Comparison of ENCODE assay signal across 32 mouse cellular contexts in genomic region chr5:45957766-45958165, GRCm38 (mm10).
DNase-seq lines count a peak whose midpoint lies in the region; ATAC-seq and TF ChIP-seq lines count a peak whose summit lies in the region.
"Had no signal": no experiment of that assay in that cellular context is flagged by ENCODE, and none has a peak within 500 bp of the region (broad histone marks: within the 10 kb centered on the region; RNA-seq: fewer than 3 reads in every experiment).

No protein-coding gene starts in this region.

- H3K4me2 ChIP-seq in kidney, embryonic 14.5 days (replicated peaks; ENCODE audit: low read depth, low read length), result no peak overlapping the region
- H3K4me2 ChIP-seq: forebrain, embryonic 15.5 days; heart, embryonic 11.5 days; hindbrain, embryonic 12.5 days; intestine, embryonic 15.5 days; limb, embryonic 15.5 days; liver, embryonic 13.5 days; midbrain, embryonic 12.5 days had no signal

- H3K9me3 ChIP-seq in kidney, embryonic 14.5 days (ENCODE audit: control insufficient read depth, low read length), result no peaks in the 10 kb centered on the region
- H3K9me3 ChIP-seq: forebrain, embryonic 15.5 days; hindbrain, embryonic 12.5 days; intestine, embryonic 15.5 days; limb, embryonic 10.5 days; limb, embryonic 15.5 days; liver, embryonic 13.5 days; megakaryocyte, embryonic 14.5 days; midbrain, embryonic 12.5 days had no signal

- WGBS in kidney, embryonic 14.5 days, result 89% methylated on average over 2 of the region's 2 CpGs

- intact Hi-C loops in left cerebral cortex, postnatal 25 days (cut with DNase I), result no loop called here
- intact Hi-C loops in left cerebral cortex, postnatal 4 days (cut with DNase I), result no loop called here

- H3K36me3 ChIP-seq in kidney, embryonic 14.5 days (ENCODE audit: control insufficient read depth, insufficient read depth, low read length), result no peaks in the 10 kb centered on the region
- H3K36me3 ChIP-seq: forebrain, embryonic 15.5 days; hindbrain, embryonic 12.5 days; intestine, embryonic 15.5 days; limb, embryonic 10.5 days; limb, embryonic 15.5 days; liver, embryonic 13.5 days; midbrain, embryonic 12.5 days had no signal

- no peak for ATAC-seq in monocyte, adult 5-6 weeks (replicated peaks; ENCODE audit: insufficient number of reproducible peaks, low FRiP score, low TSS enrichment, poor library complexity, severe bottlenecking)
- no peak for ATAC-seq in kidney, embryonic 14.5 days (ENCODE audit: low FRiP score, low TSS enrichment)
- ATAC-seq: forebrain, embryonic 15.5 days; hindbrain, postnatal 0 days; intestine, embryonic 15.5 days; lung, postnatal 0 days had no signal

- DNase-seq in left cerebral cortex, postnatal 25 days (ENCODE audit: low spot score in 2 of 2), result peak; percentile 7 to 8
- no peak for DNase-seq in left cerebral cortex, postnatal 4 days
- DNase-seq in brain, embryonic 14.5 days (ENCODE audit: low read depth), result peak; percentile 8
- peak; percentile 25 for DNase-seq in layer of hippocampus, adult 9-10 months (ENCODE audit: low spot score)
- DNase-seq: adrenal gland, adult 8-10 months; B cell, adult 2 months; cerebellum, adult 11 months; cerebellum, adult 9-10 months; cerebellum, postnatal 36 days; gastrocnemius, postnatal 14 days; heart, adult 18-20 months; heart, postnatal 36 days; kidney, adult 2 months; kidney, postnatal 4 days; liver, embryonic 13.5 days; lung, adult 18-20 months; lung, postnatal 4 days; thymus, adult 2 months had no signal

- no peak for TF ChIP-seq CTCF in brain, embryonic 14.5 days (IDR thresholded peaks at IDR 0.05; ENCODE audit: borderline replicate concordance, extremely low read depth, insufficient read depth, insufficient read length)

- no peaks in the 10 kb centered on the region for H3K27me3 ChIP-seq in kidney, embryonic 14.5 days (ENCODE audit: control insufficient read depth, insufficient read depth, low read length)
- H3K27me3 ChIP-seq: forebrain, embryonic 15.5 days; hindbrain, embryonic 12.5 days; intestine, embryonic 15.5 days; limb, embryonic 15.5 days; liver, embryonic 13.5 days; megakaryocyte, embryonic 14.5 days; midbrain, embryonic 12.5 days had no signal

- H3K4me3 ChIP-seq in kidney, embryonic 14.5 days (ENCODE audit: low read length), result no peak overlapping the region
- H3K4me3 ChIP-seq: forebrain, embryonic 15.5 days; hindbrain, embryonic 12.5 days; intestine, embryonic 15.5 days; limb, embryonic 10.5 days; limb, embryonic 15.5 days; liver, embryonic 13.5 days; megakaryocyte, embryonic 14.5 days; midbrain, embryonic 12.5 days had no signal

- no peak overlapping the region for H3K9ac ChIP-seq in kidney, embryonic 14.5 days (ENCODE audit: low read depth, low read length)
- H3K9ac ChIP-seq: forebrain, embryonic 15.5 days; hindbrain, embryonic 12.5 days; intestine, embryonic 15.5 days; limb, embryonic 15.5 days; liver, embryonic 13.5 days; midbrain, embryonic 12.5 days had no signal

- no peak for TF ChIP-seq POLR2A in brain, embryonic 14.5 days (IDR thresholded peaks at IDR 0.05; ENCODE audit: borderline replicate concordance, extremely low read depth, insufficient read depth, insufficient read length, poor library complexity, severe bottlenecking)

- H3K4me1 ChIP-seq in kidney, embryonic 14.5 days (ENCODE audit: control insufficient read depth, insufficient read depth, low read length), result no peaks in the 10 kb centered on the region
- H3K4me1 ChIP-seq: forebrain, embryonic 15.5 days; hindbrain, embryonic 12.5 days; intestine, embryonic 15.5 days; limb, embryonic 15.5 days; liver, embryonic 13.5 days; megakaryocyte, embryonic 14.5 days; midbrain, embryonic 12.5 days had no signal

- no peak overlapping the region for H3K27ac ChIP-seq in kidney, embryonic 14.5 days (ENCODE audit: low read depth, low read length)
- H3K27ac ChIP-seq: forebrain, embryonic 15.5 days; hindbrain, embryonic 12.5 days; hindbrain, postnatal 0 days; intestine, embryonic 15.5 days; kidney, postnatal 0 days; limb, embryonic 10.5 days; limb, embryonic 15.5 days; liver, embryonic 13.5 days; midbrain, embryonic 12.5 days; stomach, postnatal 0 days had no signal
